Mouse (Mus musculus) forebrain, postnatal 0 days (tissue): Measurements from ENCODE around the gene Lman1l. TPM values are rescaled to one million over a fixed set of nuclear protein-coding genes. Genes with fewer than 3 reads are reported as not detected.

Experiments
- ATAC-seq: fragments of 200-750 bp; cut with Nextera tagmentation; 2 replicates; pipeline ENCODE4 v1.8.0; 2017; ENCODE audit warnings: mild to moderate bottlenecking, moderate library complexity
- DNase-seq: peaks from one replicate; pipeline ENCODE4 v3.0.0-alpha.2; 2015
- H3K27ac ChIP-seq: fragments of 300-500 bp; sonication (generic); 2 replicates; pipeline ENCODE4 v1.5.1; 2014; ENCODE audit warnings: low read depth, mild to moderate bottlenecking, antibody characterized with exemption, low read length, moderate library complexity, mixed read lengths
- H3K27me3 ChIP-seq: fragments of 300-500 bp; sonication (generic); 2 replicates; pipeline ENCODE4 v1.6.1; 2014; ENCODE audit warnings: mild to moderate bottlenecking, low read length, mixed read lengths; ENCODE audit not compliant: insufficient read depth
- H3K36me3 ChIP-seq: fragments of 300-500 bp; sonication (generic); 2 replicates; pipeline ENCODE4 v1.6.1; 2014; ENCODE audit warnings: mild to moderate bottlenecking, moderate library complexity; ENCODE audit not compliant: insufficient read depth
- H3K4me1 ChIP-seq: fragments of 300-500 bp; sonication (generic); 2 replicates; pipeline ENCODE4 v1.6.1; 2014; ENCODE audit warnings: antibody characterized with exemption; ENCODE audit not compliant: insufficient read depth
- H3K4me2 ChIP-seq: fragments of 300-500 bp; sonication (generic); 2 replicates; pipeline ENCODE4 v1.6.1; 2014; ENCODE audit warnings: low read depth, mild to moderate bottlenecking, moderate library complexity
- H3K4me3 ChIP-seq: fragments of 300-500 bp; sonication (generic); 2 replicates; pipeline ENCODE4 v1.5.1; 2014; ENCODE audit warnings: low read depth, low read length, mixed read lengths
- H3K9ac ChIP-seq: fragments of 300-500 bp; sonication (generic); 2 replicates; pipeline ENCODE4 v1.6.1; 2014; ENCODE audit warnings: mild to moderate bottlenecking
- H3K9me3 ChIP-seq: fragments of 300-500 bp; sonication (generic); 2 replicates; pipeline ENCODE4 v1.6.1; 2016; ENCODE audit warnings: low read length
- CTCF ChIP-seq: sonication (generic); IDR thresholded peaks from 2 replicates; pipeline ENCODE4 v1.5.1; 2016; ENCODE audit warnings: antibody characterized with exemption, control low read depth, low read depth
- WGBS: fragments of 180-500 bp; shearing (Covaris S2); extraction: QIAGEN DNeasy Blood & Tissue Kit; methylation state at CpG from one replicate; pipeline ENCODE4 v1.1.7; 2014; 5-methylcytosine and 5-hydroxymethylcytosine counted together
- polyA plus RNA-seq: library from polyadenylated mRNA; unstranded; fragments of >200 nt; fragmentation: Nextera tagmentation; extraction: Ambion mirVana; gene quantifications from 2 replicates; pipeline ENCODE4 v1.2.1, GENCODE M21; 2015
- total RNA-seq: library from RNA; depleted of rRNA; stranded (reverse); fragments of >200 nt; gene quantifications from 2 replicates; pipeline ENCODE4 v1.2.3, GENCODE M21; 2014; rRNA removed

The Lman1l gene
- total and polyA plus RNA-seq, 2 experiments from 2014 or later, result not detected

DNA sequence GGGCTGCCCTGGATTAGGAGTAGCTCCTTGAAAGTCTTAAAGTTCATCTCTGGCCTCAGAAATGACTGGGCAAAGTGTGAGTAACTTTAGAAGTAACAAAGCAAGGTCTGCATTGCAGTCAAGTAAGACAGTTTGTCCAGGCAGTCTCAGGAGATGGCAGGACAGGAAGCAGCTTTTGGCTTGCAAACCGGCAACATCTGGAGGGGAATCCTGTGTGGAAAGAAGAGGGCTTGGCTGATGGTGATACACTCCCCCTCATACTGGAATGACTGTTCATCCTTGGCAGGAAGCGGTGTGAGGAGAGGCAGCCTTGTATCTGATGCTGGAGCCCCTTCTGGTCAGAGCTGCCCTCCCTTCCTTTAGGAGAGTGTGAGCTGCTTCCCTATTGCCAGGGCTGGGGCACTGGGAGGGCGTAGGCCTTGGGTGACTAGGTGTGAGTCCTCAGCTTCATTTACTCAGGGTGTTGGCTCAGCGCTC lies 57.6 kb downstream of the Lman1l start:
- 90% methylated on average over 4 of the region's 4 CpGs for WGBS
- Histone ChIP-seq H3K9me3 (no peaks in the 10 kb centered on the region), H3K9ac (no peak overlapping the region), H3K4me1 (peaks cover 17% of the 10 kb centered on the region), H3K27me3 (no peaks in the 10 kb centered on the region), H3K4me3 (no peak overlapping the region), H3K27ac (0 out of 2 replicates have a peak overlapping the region, but pooled peaks have one; percentile 9), H3K4me2 (no peak overlapping the region), H3K36me3 (peaks cover 2% of the 10 kb centered on the region; the same call in 1 of the 2 replicates)
- TF ChIP-seq CTCF, result no peak
- DNase-seq, result no peak
- ATAC-seq, result no peak

DNA sequence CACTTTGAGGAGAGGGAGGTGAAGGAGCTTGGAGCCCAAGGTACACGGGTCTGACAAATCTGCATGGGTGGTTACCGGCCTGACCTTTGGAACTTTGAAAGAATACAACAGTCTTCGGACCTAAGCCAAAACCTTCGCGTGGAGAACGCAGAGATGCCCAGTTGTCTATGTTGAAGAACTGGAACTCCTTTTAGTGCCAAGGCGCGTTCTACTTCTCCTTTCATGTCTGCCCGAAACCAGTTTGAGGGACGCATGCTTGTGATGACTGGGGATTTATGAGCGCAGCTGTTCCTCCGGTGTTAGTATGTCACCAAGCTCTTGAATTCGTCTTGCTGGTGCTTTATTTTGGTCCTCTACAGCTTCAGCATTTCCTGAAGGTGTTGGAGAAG lies 58.9 kb downstream of the Lman1l start:
- Histone ChIP-seq H3K4me1 (peaks cover 15% of the 10 kb centered on the region), H3K27me3 (no peaks in the 10 kb centered on the region), H3K9ac (peak overlapping the region; percentile 54; the same call in 1 of the 2 replicates), H3K9me3 (no peaks in the 10 kb centered on the region), H3K4me2 (peak overlapping the region; percentile 64), H3K27ac (no peak overlapping the region), H3K4me3 (peak overlapping the region; percentile 59), H3K36me3 (no peaks in the 10 kb centered on the region)
- ATAC-seq (no peak), DNase-seq (no peak)
- 84% methylated on average over 13 of the region's 13 CpGs for WGBS
- no peak for TF ChIP-seq CTCF

DNA sequence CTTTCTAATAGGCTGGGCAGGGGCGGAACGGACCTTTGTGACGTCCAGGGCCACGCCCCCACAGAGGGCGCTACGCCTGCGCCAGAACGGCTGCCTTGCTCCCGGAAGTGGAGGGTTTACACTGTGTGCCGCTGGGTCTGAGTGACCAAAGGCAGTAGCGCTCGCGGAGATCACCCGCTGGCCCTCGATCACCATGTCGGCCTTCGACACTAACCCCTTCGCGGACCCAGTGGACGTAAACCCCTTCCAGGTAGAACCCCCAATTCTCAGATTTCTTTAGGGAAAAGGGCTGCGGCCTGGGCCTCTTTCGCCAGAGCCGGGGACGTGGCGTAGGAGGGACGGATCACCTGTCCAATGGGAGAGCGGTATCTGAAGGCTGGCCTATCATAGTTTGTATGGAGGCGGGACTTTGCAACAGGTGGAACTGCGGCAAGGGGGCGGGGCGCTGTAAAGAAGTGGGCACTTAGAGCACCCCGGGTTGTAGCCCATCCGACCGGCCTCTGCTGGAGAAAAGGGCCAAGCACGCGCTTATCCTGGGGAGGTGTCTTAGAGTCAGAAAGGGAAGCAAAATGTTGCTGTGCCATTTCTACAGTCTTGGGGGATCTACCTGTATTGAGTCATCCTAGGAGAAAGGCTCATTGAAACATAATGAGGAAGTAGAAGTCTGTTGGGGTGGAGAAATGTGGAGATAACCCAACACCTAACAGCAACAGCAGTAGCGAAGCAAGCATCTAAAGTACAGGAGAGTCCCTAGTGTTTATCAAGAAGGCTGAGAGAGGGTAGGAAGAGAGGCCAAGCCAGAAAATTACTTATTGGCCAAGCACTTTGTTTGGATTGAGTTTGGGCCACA lies 59.5 kb downstream of the Lman1l start, which contains the start of gene Scamp2:
Gene Scamp2, plus strand, starts transcription at position 83 of the 850 bp plus-strand sequence.
- WGBS, result 3% methylated on average over 37 of the region's 37 CpGs
- H3K4me2 ChIP-seq, result peak within 1 kb of the TSS; percentile 64
- H3K27me3 ChIP-seq, result no peaks in the 10 kb centered on the region
- peak; percentile 47 for TF ChIP-seq CTCF
- peaks cover 10% of the 10 kb centered on the region for H3K4me1 ChIP-seq
- no peaks in the 10 kb centered on the region for H3K36me3 ChIP-seq
- peak within 1 kb of the TSS; percentile 68 for H3K27ac ChIP-seq
- peak within 1 kb of the TSS; percentile 54 for H3K9ac ChIP-seq
- peak within 1 kb of the TSS; percentile 59 for H3K4me3 ChIP-seq
- peak; percentile 99 for ATAC-seq
- peak; percentile 96 for DNase-seq
- no peaks in the 10 kb centered on the region for H3K9me3 ChIP-seq

DNA sequence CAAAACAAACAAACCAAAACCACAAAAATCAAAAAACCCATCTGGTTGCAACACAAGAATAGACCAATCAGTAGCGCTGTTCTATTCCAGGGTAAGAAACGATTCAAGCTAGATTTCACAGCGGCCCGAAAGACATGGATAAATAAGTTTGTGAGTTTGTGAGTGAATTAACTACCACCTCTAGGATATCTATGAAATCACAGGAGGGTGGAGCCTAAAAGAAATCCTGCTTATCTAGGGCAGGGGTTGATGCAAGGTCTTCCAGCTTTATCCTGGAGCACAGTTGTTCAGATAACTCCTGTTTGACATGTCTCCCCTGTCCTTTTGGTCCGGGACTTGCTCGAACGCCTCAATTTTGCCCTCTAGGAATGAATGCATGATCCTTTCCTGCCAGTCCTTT lies 60.3 kb downstream of the Lman1l start:
- Histone ChIP-seq H3K36me3 (no peaks in the 10 kb centered on the region), H3K27me3 (no peaks in the 10 kb centered on the region), H3K27ac (peak overlapping the region; percentile 68), H3K4me2 (peak overlapping the region; percentile 64), H3K9ac (peak overlapping the region; percentile 54), H3K9me3 (no peaks in the 10 kb centered on the region), H3K4me1 (peaks cover 10% of the 10 kb centered on the region), H3K4me3 (peak overlapping the region; percentile 59)
- TF ChIP-seq CTCF, result peak; percentile 28; the same call in 1 of the 2 replicates
- ATAC-seq (peak; percentile 28), DNase-seq (no peak)
- WGBS, result 17% methylated on average over 7 of the region's 7 CpGs

DNA sequence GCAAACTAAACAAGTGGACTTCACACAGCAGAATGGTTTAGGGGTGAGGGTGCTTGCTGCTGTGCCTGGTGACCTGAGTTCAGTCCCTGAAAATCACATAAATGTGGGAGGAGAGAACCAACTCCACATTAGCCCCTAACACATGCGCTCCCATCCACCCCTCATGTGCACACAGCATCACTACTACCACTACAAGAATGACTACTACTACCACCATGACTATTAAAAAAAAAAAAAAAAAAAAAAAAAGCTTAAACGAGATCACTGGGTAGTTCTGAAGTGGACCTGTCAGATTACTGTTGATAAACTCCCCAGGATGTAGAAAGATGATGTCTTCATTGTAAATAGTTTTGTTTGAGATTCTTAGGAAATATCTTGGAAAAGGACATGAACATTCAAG lies 61.0 kb downstream of the Lman1l start:
- no peaks in the 10 kb centered on the region for H3K27me3 ChIP-seq
- DNase-seq, result no peak
- H3K27ac ChIP-seq, result no peak overlapping the region
- ATAC-seq, result no peak
- TF ChIP-seq CTCF, result no peak
- no peaks in the 10 kb centered on the region for H3K9me3 ChIP-seq
- WGBS, result 72% methylated on average over 2 of the region's 2 CpGs
- H3K4me1 ChIP-seq, result peaks cover 10% of the 10 kb centered on the region
- H3K4me2 ChIP-seq, result no peak overlapping the region
- no peak overlapping the region for H3K9ac ChIP-seq
- H3K36me3 ChIP-seq, result no peaks in the 10 kb centered on the region
- no peak overlapping the region for H3K4me3 ChIP-seq

DNA sequence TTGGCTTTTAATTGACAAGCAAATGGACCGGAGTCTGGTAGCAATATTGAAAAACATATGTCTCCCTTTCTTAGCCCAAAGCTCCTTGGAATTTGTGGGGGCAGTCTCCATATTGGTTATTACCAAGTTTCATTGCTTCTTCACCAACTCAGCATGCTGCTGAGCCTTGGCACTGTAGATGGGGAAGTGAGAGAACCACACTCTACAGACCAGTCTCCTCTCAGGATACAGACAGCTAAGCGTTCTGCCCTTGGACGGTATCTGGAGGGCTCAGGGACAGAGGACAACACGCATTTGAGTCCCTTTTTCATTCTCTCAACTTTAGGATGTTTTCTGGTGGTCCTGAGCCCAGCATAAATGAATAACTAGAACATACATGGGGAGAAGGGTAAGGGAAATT lies 61.9 kb downstream of the Lman1l start:
- H3K27ac ChIP-seq, result no peak overlapping the region
- H3K4me2 ChIP-seq, result no peak overlapping the region
- no peaks in the 10 kb centered on the region for H3K9me3 ChIP-seq
- H3K9ac ChIP-seq, result no peak overlapping the region
- no peak overlapping the region for H3K4me3 ChIP-seq
- WGBS, result 89% methylated on average over 4 of the region's 4 CpGs
- TF ChIP-seq CTCF, result no peak
- DNase-seq (no peak), ATAC-seq (no peak)
- H3K27me3 ChIP-seq, result no peaks in the 10 kb centered on the region
- no peaks in the 10 kb centered on the region for H3K36me3 ChIP-seq
- H3K4me1 ChIP-seq, result peaks cover 10% of the 10 kb centered on the region

DNA sequence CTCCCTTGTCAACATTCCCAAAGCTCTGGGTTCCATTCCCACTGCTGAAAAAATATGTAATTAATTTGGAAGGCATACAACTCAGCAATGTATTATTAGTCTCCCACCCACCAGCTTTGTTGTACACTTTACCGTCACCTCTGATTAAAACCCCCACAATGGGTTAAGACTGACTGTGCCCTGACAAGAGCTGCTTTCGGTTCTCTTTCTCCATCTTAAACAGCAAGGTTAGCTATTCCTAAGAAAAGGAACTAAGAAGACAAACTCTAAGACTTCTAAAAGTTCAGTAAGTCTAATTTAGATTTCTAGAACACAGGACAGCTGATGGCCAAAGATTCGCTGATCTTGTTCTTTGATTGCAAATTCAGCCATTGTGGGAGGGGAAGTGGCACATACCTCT lies 63.4 kb downstream of the Lman1l start:
- Histone ChIP-seq H3K4me2 (no peak overlapping the region), H3K9me3 (no peaks in the 10 kb centered on the region), H3K27me3 (no peaks in the 10 kb centered on the region), H3K9ac (no peak overlapping the region), H3K4me1 (peaks cover 10% of the 10 kb centered on the region), H3K36me3 (no peaks in the 10 kb centered on the region), H3K27ac (no peak overlapping the region), H3K4me3 (no peak overlapping the region)
- DNase-seq (no peak), ATAC-seq (no peak)
- WGBS, result 62% methylated on average over 3 of the region's 3 CpGs
- TF ChIP-seq CTCF, result no peak

Other genes with a start within 250 kb of the Lman1l start
- 16.2 and 20.5 TPM in 2 replicates for gene Ppcdc, start 180.7 kb downstream of the Lman1l start, total RNA-seq
- gene Ppcdc, start 180.7 kb downstream of the Lman1l start, polyA plus RNA-seq, result 14.9 and 18.3 TPM in 2 replicates
- 252 and 282 TPM in 2 replicates for gene Scamp5, start 152.7 kb downstream of the Lman1l start, total RNA-seq
- gene Scamp5, start 152.7 kb downstream of the Lman1l start, polyA plus RNA-seq, result 167 and 175 TPM in 2 replicates
- 24.7 and 30.2 TPM in 2 replicates for gene Rpp25, start 116.7 kb downstream of the Lman1l start, total RNA-seq
- 40.9 and 46.5 TPM in 2 replicates for gene Rpp25, start 116.7 kb downstream of the Lman1l start, polyA plus RNA-seq
- gene Cox5a, start 99.5 kb downstream of the Lman1l start, total RNA-seq, result 236 and 279 TPM in 2 replicates
- 1,027 and 1,112 TPM in 2 replicates for gene Cox5a, start 99.5 kb downstream of the Lman1l start, polyA plus RNA-seq
- gene Fam219b, start 83.2 kb downstream of the Lman1l start, total RNA-seq, result 25.1 and 29.9 TPM in 2 replicates
- 19.8 and 26.8 TPM in 2 replicates for gene Fam219b, start 83.2 kb downstream of the Lman1l start, polyA plus RNA-seq
- gene Mpi, start 68.0 kb downstream of the Lman1l start, total RNA-seq, result 46.1 and 47.8 TPM in 2 replicates
- 37.9 and 49.3 TPM in 2 replicates for gene Mpi, start 68.0 kb downstream of the Lman1l start, polyA plus RNA-seq
- gene Scamp2, start 59.8 kb downstream of the Lman1l start, total RNA-seq, result 29.3 and 36.3 TPM in 2 replicates
- 37.3 and 42.8 TPM in 2 replicates for gene Scamp2, start 59.8 kb downstream of the Lman1l start, polyA plus RNA-seq
- 24.6 and 31.4 TPM in 2 replicates for gene Ulk3, start 31.3 kb downstream of the Lman1l start, total RNA-seq
- 6.0 and 15.6 TPM in 2 replicates for gene Ulk3, start 31.3 kb downstream of the Lman1l start, polyA plus RNA-seq
- gene Cplx3, start 14.5 kb downstream of the Lman1l start, total RNA-seq, result 0.67 and 1.8 TPM in 2 replicates
- 1.2 and 2.6 TPM in 2 replicates for gene Cplx3, start 14.5 kb downstream of the Lman1l start, polyA plus RNA-seq
- gene Csk, start 32.9 kb upstream of the Lman1l start, total RNA-seq, result 105 and 135 TPM in 2 replicates
- gene Csk, start 32.9 kb upstream of the Lman1l start, polyA plus RNA-seq, result 37.0 and 46.3 TPM in 2 replicates
- not detected in 2 replicates for gene Cyp1a2, start 62.9 kb upstream of the Lman1l start, total RNA-seq
- not detected in 2 replicates for gene Cyp1a2, start 62.9 kb upstream of the Lman1l start, polyA plus RNA-seq
- gene Cyp1a1, start 67.2 kb upstream of the Lman1l start, total RNA-seq, result 0.38 and 0.67 TPM in 2 replicates
- 0.30 and 0.42 TPM in 2 replicates for gene Cyp1a1, start 67.2 kb upstream of the Lman1l start, polyA plus RNA-seq
- 7.2 and 10.2 TPM in 2 replicates for gene Edc3, start 87.8 kb upstream of the Lman1l start, total RNA-seq
- 23.5 and 27.8 TPM in 2 replicates for gene Edc3, start 87.8 kb upstream of the Lman1l start, polyA plus RNA-seq
- 79.7 and 105 TPM in 2 replicates for gene Clk3, start 145.1 kb upstream of the Lman1l start, total RNA-seq
- gene Clk3, start 145.1 kb upstream of the Lman1l start, polyA plus RNA-seq, result 55.4 and 61.7 TPM in 2 replicates
- 4.7 and 5.5 TPM in 2 replicates for gene Arid3b, start 216.0 kb upstream of the Lman1l start, total RNA-seq
- 3.1 and 3.8 TPM in 2 replicates for gene Arid3b, start 216.0 kb upstream of the Lman1l start, polyA plus RNA-seq